Mouse (Mus musculus) lung, postnatal 25 days (tissue): ENCODE measurements around the gene Kiss1r.
"Not testable (repeated sequence)": the region's sequence is repeated elsewhere in the genome, so short reads cannot be mapped to it uniquely, and the experiment has no call there.

Source experiments
- DNase-seq: peaks from one replicate; pipeline ENCODE4 v3.0.0; 2022; ENCODE audit warnings: low spot score

Gene Kiss1r

GRCm38 (mm10) chr10:79916808-79917531 lies at the start of gene Kiss1r:
Gene Kiss1r (plus strand): TSS chr10:79916971.
- DNase-seq: peak; percentile 90

- no peak for DNase-seq
These were observed 44.9 kb upstream of the Kiss1r start for GRCm38 (mm10) chr10:79871845-79872244.

- no peak for DNase-seq
These were observed 43.9 kb upstream of the Kiss1r start for GRCm38 (mm10) chr10:79872862-79873261.

- no peak for DNase-seq
These were observed 43.5 kb upstream of the Kiss1r start for GRCm38 (mm10) chr10:79873313-79873712.

GRCm38 (mm10) chr10:79873715-79874289 lies 43.0 kb upstream of the Kiss1r start:
- no peak for DNase-seq

- DNase-seq: no peak
These were observed 42.4 kb upstream of the Kiss1r start, which contains the start of the genes Prtn3 and Plppr3 for GRCm38 (mm10) chr10:79874290-79874862. Gene Prtn3 (plus strand): TSS chr10:79874476. Gene Plppr3 (minus strand): TSS chr10:79874634.

- DNase-seq: no peak
These were observed 39.6 kb upstream of the Kiss1r start for GRCm38 (mm10) chr10:79877174-79877573.

- DNase-seq: peak; percentile 71
These were observed 39.0 kb upstream of the Kiss1r start for GRCm38 (mm10) chr10:79877757-79878156.

GRCm38 (mm10) chr10:79879527-79879926 lies 37.2 kb upstream of the Kiss1r start:
- no peak for DNase-seq

- DNase-seq: no peak
These were observed 36.0 kb upstream of the Kiss1r start for GRCm38 (mm10) chr10:79880721-79881120.

GRCm38 (mm10) chr10:79881981-79882380 lies 34.8 kb upstream of the Kiss1r start:
- no peak for DNase-seq

GRCm38 (mm10) chr10:79883297-79884084 lies 33.3 kb upstream of the Kiss1r start:
- peak; percentile 82 for DNase-seq

GRCm38 (mm10) chr10:79884446-79884845 lies 32.3 kb upstream of the Kiss1r start:
- DNase-seq: peak; percentile 58

- not testable (repeated sequence) for DNase-seq
These were observed 31.8 kb upstream of the Kiss1r start for GRCm38 (mm10) chr10:79884938-79885337.

- DNase-seq: no peak
These were observed 30.7 kb upstream of the Kiss1r start, which contains the start of gene Elane for GRCm38 (mm10) chr10:79886054-79886453. Gene Elane (plus strand): TSS chr10:79886247.

GRCm38 (mm10) chr10:79886611-79887010 lies 30.2 kb upstream of the Kiss1r start:
- no peak for DNase-seq

GRCm38 (mm10) chr10:79889386-79889785 lies 27.4 kb upstream of the Kiss1r start:
- DNase-seq: peak; percentile 48

- DNase-seq: no peak
These were observed 26.1 kb upstream of the Kiss1r start, which contains the start of gene Cfd for GRCm38 (mm10) chr10:79890670-79891069. Gene Cfd (plus strand): TSS chr10:79890853.

- peak; percentile 83 for DNase-seq
These were observed 24.2 kb upstream of the Kiss1r start for GRCm38 (mm10) chr10:79892451-79893118.

GRCm38 (mm10) chr10:79896306-79896705 lies 20.5 kb upstream of the Kiss1r start:
- no peak for DNase-seq

GRCm38 (mm10) chr10:79896814-79897213 lies 20.0 kb upstream of the Kiss1r start:
- DNase-seq: peak; percentile 55
